In genomic region chr11:35769188-35769745, GRCm38 (mm10) we compare ENCODE assay signal across 8 mouse cellular contexts. TPM values are rescaled to one million over a fixed set of nuclear protein-coding genes. Genes with fewer than 3 reads are reported as not detected.
A peak's percentile ranks its signal among the peaks of the same experiment; 100 is the strongest.
DNase-seq lines count a peak whose midpoint lies in the region; ATAC-seq lines count a peak whose summit lies in the region.

Gene Pank3, plus strand, starts transcription at chr11:35769484.

- peak within 1 kb of the TSS; percentile 84 for H3K4me2 ChIP-seq in lung, embryonic 16.5 days (ENCODE audit: low read depth, low read length)

- peak; percentile 99 for ATAC-seq in hematopoietic stem cell, adult 5-6 weeks (replicated peaks in 1 of 2; ENCODE audit: insufficient read depth in 1 of 2, low FRiP score in 2 of 2, low TSS enrichment in 1 of 2, low read depth in 1 of 2, poor library complexity in 2 of 2, severe bottlenecking in 2 of 2)
- peak; percentile 100 for ATAC-seq in lung, embryonic 16.5 days (ENCODE audit: low read depth)

- H3K4me1 ChIP-seq in lung, embryonic 16.5 days (replicated peaks; ENCODE audit: control insufficient read depth, insufficient read depth, low read length), result peaks cover 11% of the 10 kb centered on the region

- 0% methylated on average over 34 of the region's 50 CpGs for WGBS in lung, embryonic 16.5 days

- no peaks in the 10 kb centered on the region for H3K27me3 ChIP-seq in lung, embryonic 16.5 days (ENCODE audit: control insufficient read depth, insufficient read depth, low read depth, low read length)

- H3K27ac ChIP-seq in lung, embryonic 16.5 days (ENCODE audit: low read length), result peak within 1 kb of the TSS; percentile 93

- peak within 1 kb of the TSS; percentile 91 for H3K4me3 ChIP-seq in lung, embryonic 16.5 days (ENCODE audit: low read length)

- peak; percentile 95 for DNase-seq in MEL-GATA-1-ER (ENCODE audit: extremely low read depth, low read depth)
- peak; percentile 97 for DNase-seq in cerebellum, adult 8-10 months
- peak; percentile 99 for DNase-seq in forelimb bud, embryonic 11.5 days (ENCODE audit: low read depth, low spot score)
- DNase-seq in layer of hippocampus, adult 9-10 months (ENCODE audit: low spot score), result peak; percentile 92
- DNase-seq in ovary, postnatal 10 days (ENCODE audit: low spot score), result peak; percentile 72
- DNase-seq in thymus, postnatal 10 days (ENCODE audit: low spot score in 2 of 2), result peak; percentile 93 to 97

- peak within 1 kb of the TSS; percentile 96 for H3K9ac ChIP-seq in lung, embryonic 16.5 days (ENCODE audit: low read length)

- H3K9me3 ChIP-seq in lung, embryonic 16.5 days (ENCODE audit: control insufficient read depth, low read length), result no peaks in the 10 kb centered on the region

- H3K36me3 ChIP-seq in lung, embryonic 16.5 days (ENCODE audit: control insufficient read depth, insufficient read depth, low read length), result no peaks in the 10 kb centered on the region

RNA-seq across cellular contexts. Expression of gene Pank3, which starts in this region (rescaled TPM):
- total RNA-seq in hematopoietic stem cell, adult 5-6 weeks (2017), result 45.0 and 46.2 TPM in 2 replicates
- 11.8 and 13.2 TPM in 2 replicates for polyA plus RNA-seq in lung, embryonic 16.5 days (2015; fragmentation: Nextera tagmentation; extraction: Ambion mirVana)

Comparison
In these comparisons a context has a peak if more than half of its experiments do, and no peak if none do; other contexts are left out.
1. Peak in every context shown above with its lines: DNase-seq, ATAC-seq, H3K4me3 ChIP-seq and H3K27ac ChIP-seq.